Mouse (Mus musculus) lung, postnatal 0 days (tissue): ENCODE measurements around the gene Smarcd2.

ENCODE experiments used
- CTCF ChIP-seq: IDR thresholded peaks from 2 replicates; pipeline ENCODE4 v1.5.1; 2016; ENCODE audit warnings: antibody characterized with exemption, mild to moderate bottlenecking
- EP300 ChIP-seq: IDR thresholded peaks from 2 replicates; pipeline ENCODE4 v1.6.1; 2016; ENCODE audit warnings: antibody characterized with exemption, mild to moderate bottlenecking, control low read depth

GRCm38 (mm10) chr11:106316416-106316815 is 43.6 kb upstream of the Smarcd2 start:
- TF ChIP-seq CTCF (no peak), EP300 (no peak)
